Mouse (Mus musculus) hindbrain, embryonic 10.5 days (tissue): ENCODE measurements around the gene Echdc3. TPM values are rescaled to one million over a fixed set of nuclear protein-coding genes. Genes with fewer than 3 reads are reported as not detected.

ENCODE experiments used
- DNase-seq: peaks from one replicate; pipeline ENCODE4 v3.0.0-alpha.2; 2017; ENCODE audit warnings: low spot score
- H3K27ac ChIP-seq: fragments of 300-500 bp; sonication (generic); 2 replicates; pipeline ENCODE4 v1.5.1; 2016; ENCODE audit warnings: mild to moderate bottlenecking, moderate library complexity
- H3K27me3 ChIP-seq: fragments of 300-500 bp; sonication (generic); 2 replicates; pipeline ENCODE4 v1.6.1; 2016; ENCODE audit warnings: mild to moderate bottlenecking; ENCODE audit not compliant: poor library complexity, insufficient read depth, severe bottlenecking
- H3K36me3 ChIP-seq: fragments of 300-500 bp; sonication (generic); 2 replicates; pipeline ENCODE4 v1.6.1; 2016; ENCODE audit warnings: mild to moderate bottlenecking, moderate library complexity
- H3K4me1 ChIP-seq: fragments of 300-500 bp; sonication (generic); replicated peaks from 2 replicates; pipeline ENCODE4 v1.6.1; 2016; ENCODE audit warnings: mild to moderate bottlenecking
- H3K4me3 ChIP-seq: fragments of 300-500 bp; sonication (generic); 2 replicates; pipeline ENCODE4 v1.5.1; 2016; ENCODE audit warnings: mild to moderate bottlenecking, moderate library complexity
- H3K9me3 ChIP-seq: fragments of 300-500 bp; sonication (generic); 2 replicates; pipeline ENCODE4 v1.6.1; 2016; ENCODE audit warnings: mild to moderate bottlenecking, moderate library complexity
- WGBS: fragments of 180-500 bp; shearing (Covaris S2); methylation state at CpG from one replicate; pipeline ENCODE4 v1.1.7; 2016; 5-methylcytosine and 5-hydroxymethylcytosine counted together
- polyA plus RNA-seq: library from polyadenylated mRNA; unstranded; fragments of >200 nt; fragmentation: Nextera tagmentation; extraction: Ambion mirVana; gene quantifications from 2 replicates; pipeline ENCODE4 v1.2.1, GENCODE M21; 2016

The Echdc3 gene
- 2.4 and 2.6 TPM in 2 replicates for polyA plus RNA-seq

DNA sequence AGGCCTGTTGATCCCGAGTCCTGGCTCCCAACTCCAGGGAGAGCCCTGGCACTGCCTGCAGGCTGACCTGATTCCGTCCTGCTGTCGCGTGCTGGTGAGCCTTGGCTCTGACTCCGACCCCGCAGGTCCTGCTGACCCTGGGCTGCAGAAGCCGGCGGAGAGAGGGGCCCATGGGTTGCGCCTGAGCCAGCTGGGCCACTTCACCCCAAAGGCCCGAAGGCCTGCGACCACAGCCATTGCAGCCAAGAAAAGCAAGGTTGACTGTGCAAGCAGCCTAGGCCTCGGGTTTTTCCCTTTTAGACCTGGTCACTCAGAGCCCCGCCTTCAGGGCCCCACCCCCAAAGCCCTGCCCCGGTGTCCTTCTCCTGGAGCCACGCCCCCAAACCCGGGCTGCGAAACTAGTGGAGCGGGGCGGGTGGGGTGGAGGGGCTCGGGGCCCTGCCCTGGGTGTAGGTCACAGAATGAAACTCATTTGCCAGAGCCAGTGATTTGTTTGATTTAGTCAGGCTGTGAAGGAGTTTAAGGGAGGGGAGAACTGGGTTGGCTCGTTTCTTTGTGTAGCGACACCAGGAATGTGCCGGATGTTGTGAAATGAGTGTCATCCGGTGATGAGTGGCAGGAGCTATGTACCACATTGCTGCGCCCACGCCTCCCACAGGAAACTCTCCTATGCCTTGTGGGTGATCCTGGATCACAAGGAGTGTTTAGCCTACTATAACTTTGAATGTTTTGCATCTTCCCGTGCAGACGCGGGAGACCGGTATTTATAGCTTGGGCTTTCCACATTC, at the start of gene Echdc3:
Gene Echdc3, minus strand, starts transcription at position 310 of the 788 bp plus-strand sequence.
- H3K36me3 ChIP-seq: no peaks in the 10 kb centered on the region
- H3K9me3 ChIP-seq: no peaks in the 10 kb centered on the region
- peak; percentile 90 for DNase-seq
- 1% methylated on average over 30 of the region's 30 CpGs for WGBS
- H3K27me3 ChIP-seq: peaks cover 6% of the 10 kb centered on the region; the same call in 1 of the 2 replicates
- H3K4me1 ChIP-seq: peaks cover 27% of the 10 kb centered on the region
- peak within 1 kb of the TSS; percentile 90 for H3K27ac ChIP-seq
- peak within 1 kb of the TSS; percentile 63 for H3K4me3 ChIP-seq

DNA sequence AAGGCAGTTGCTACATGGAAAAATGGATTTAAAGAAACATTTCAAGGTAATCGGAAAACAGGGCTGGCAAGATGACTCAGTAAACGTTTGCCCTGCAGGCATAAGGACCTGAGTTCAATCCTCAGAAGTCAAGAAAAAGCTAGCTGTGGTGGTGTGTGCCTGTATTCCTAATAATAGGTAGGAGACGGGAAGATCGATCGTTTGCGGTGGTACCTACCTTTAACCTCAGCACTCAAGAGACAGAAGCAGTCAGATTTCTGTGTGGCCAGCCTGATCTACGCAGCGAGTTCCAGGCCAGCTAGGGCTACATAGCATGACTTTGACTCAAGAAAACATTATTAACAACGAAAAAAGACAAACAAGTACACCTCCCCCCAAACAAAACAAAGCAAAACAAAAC, 48.9 kb upstream of the Echdc3 start:
- Histone ChIP-seq H3K27me3 (peaks cover 35% of the 10 kb centered on the region), H3K36me3 (no peaks in the 10 kb centered on the region), H3K27ac (peak overlapping the region; percentile 82), H3K9me3 (peaks cover 11% of the 10 kb centered on the region), H3K4me3 (0 out of 2 replicates have a peak overlapping the region, but pooled peaks have one; percentile 11), H3K4me1 (peaks cover 22% of the 10 kb centered on the region)
- DNase-seq: no peak
- WGBS: 59% methylated on average over 9 of the region's 9 CpGs

DNA sequence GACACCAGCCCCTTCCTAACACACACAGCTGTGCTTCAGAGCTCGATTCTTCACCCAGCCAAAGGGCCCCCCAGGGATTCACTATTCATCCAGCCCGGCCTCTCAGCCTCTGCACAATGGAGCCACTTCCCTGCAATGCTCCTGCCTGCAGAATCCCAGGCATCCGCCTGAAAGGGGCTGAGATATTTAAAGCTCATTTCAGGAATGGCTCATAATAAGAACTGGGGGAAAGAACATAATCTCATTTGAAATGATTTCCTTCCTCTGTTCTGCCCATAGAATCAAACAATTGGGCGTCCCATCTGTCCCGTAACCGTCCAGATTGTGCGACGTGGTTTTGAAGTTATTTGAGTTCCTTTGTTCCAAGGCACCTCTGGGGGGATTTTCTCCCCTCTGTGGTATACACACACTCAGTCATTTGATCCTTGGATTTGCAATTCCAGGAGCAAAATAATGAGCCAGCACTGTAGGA, 48.4 kb upstream of the Echdc3 start:
- 13% methylated on average over 8 of the region's 8 CpGs for WGBS
- peak overlapping the region; percentile 11; the same call in 1 of the 2 replicates for H3K4me3 ChIP-seq
- no peaks in the 10 kb centered on the region for H3K36me3 ChIP-seq
- DNase-seq: peak; percentile 74
- peaks cover 22% of the 10 kb centered on the region for H3K4me1 ChIP-seq
- peaks cover 39% of the 10 kb centered on the region for H3K27me3 ChIP-seq
- H3K9me3 ChIP-seq: peaks cover 11% of the 10 kb centered on the region
- H3K27ac ChIP-seq: peak overlapping the region; percentile 82

DNA sequence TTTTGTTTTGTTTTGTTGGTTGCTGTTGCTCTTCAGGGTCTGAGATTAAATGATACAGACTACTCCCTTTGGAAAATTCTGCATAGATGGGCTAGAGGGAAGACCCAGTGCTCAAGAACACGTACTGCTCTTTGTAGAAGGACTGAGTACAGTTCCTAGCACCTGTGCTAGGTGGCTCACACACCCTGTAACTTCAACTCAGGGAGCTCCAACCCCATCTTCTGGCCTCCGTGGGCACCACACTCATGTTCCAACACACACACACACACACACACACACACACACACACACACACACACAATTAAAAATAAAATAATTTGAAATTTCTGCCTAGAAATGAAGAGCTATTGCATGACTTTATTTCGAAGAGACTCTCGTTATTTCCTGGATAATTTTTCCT, 47.8 kb upstream of the Echdc3 start:
- no peak overlapping the region for H3K4me3 ChIP-seq
- peaks cover 10% of the 10 kb centered on the region for H3K9me3 ChIP-seq
- H3K27me3 ChIP-seq: peaks cover 40% of the 10 kb centered on the region
- H3K27ac ChIP-seq: peak overlapping the region; percentile 82
- H3K4me1 ChIP-seq: peaks cover 22% of the 10 kb centered on the region
- DNase-seq: no peak
- 59% methylated on average over 4 of the region's 4 CpGs for WGBS
- H3K36me3 ChIP-seq: no peaks in the 10 kb centered on the region

DNA sequence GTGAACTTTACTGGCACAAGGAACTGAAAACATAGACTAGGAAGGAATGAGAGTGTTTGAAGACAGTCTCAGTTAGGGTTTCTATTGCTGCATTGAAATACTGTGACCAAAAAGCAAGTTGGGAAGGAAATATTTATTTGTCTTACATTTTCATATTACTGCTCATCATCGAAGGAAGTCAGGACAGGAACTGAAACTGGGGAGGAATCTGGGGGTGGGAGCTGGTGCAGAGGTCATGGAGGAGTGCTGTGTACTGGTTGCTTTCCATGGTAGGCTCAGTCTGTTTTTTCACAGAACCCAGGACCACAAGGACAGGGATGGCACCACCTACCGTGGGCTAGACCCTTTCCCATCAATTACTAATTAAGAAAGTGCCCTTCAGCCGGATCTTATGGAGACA, 46.3 kb upstream of the Echdc3 start:
- 91% methylated on average over 3 of the region's 3 CpGs for WGBS
- Histone ChIP-seq H3K4me1 (peaks cover 22% of the 10 kb centered on the region), H3K27me3 (peaks cover 35% of the 10 kb centered on the region), H3K36me3 (no peaks in the 10 kb centered on the region), H3K4me3 (no peak overlapping the region), H3K9me3 (peaks cover 4% of the 10 kb centered on the region), H3K27ac (no peak overlapping the region)
- DNase-seq: no peak

DNA sequence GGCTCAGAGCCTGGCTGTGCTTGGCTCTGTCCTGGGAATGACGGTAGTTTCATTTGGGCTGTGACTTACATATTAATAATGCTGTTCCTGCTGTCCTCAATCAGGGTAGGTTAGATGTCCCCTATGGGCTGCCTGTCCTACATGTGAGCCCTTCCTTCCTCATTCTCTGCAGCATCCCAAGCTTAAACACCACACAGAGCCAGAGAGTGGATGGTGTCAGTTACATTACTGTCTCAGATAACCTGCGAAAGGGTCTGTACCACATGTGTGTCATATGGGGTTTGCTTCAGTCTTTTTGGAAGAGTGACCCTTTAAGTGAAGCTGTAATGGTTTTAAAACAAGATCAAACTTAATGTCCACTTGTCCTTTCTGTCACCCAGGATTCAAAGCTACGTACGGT, 45.2 kb upstream of the Echdc3 start:
- peaks cover 22% of the 10 kb centered on the region for H3K4me1 ChIP-seq
- H3K4me3 ChIP-seq: no peak overlapping the region
- no peak overlapping the region for H3K27ac ChIP-seq
- WGBS: 92% methylated on average over 4 of the region's 4 CpGs
- H3K27me3 ChIP-seq: peaks cover 35% of the 10 kb centered on the region
- H3K9me3 ChIP-seq: peaks cover 4% of the 10 kb centered on the region
- no peak for DNase-seq
- H3K36me3 ChIP-seq: no peaks in the 10 kb centered on the region

DNA sequence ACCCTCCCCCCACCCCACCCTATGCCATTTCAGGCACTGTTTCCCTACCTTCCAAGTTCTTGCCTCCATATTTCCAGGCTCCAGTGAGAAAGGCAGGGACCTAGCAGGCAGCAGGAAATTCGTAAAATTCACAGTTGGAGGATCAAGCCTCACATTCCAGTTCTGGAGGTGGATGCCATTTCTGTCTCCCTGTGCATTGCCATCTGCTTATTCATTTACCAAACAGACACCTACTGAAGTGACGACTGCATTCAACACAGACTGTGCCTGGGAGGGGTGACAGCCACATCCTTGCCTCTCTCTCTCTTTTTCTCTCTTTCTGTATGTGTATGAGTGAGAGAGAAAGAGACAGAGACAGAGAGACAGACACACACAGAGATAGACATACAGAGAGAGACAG, 44.3 kb upstream of the Echdc3 start:
- DNase-seq: no peak
- no peak overlapping the region for H3K27ac ChIP-seq
- 70% methylated on average over 2 of the region's 2 CpGs for WGBS

DNA sequence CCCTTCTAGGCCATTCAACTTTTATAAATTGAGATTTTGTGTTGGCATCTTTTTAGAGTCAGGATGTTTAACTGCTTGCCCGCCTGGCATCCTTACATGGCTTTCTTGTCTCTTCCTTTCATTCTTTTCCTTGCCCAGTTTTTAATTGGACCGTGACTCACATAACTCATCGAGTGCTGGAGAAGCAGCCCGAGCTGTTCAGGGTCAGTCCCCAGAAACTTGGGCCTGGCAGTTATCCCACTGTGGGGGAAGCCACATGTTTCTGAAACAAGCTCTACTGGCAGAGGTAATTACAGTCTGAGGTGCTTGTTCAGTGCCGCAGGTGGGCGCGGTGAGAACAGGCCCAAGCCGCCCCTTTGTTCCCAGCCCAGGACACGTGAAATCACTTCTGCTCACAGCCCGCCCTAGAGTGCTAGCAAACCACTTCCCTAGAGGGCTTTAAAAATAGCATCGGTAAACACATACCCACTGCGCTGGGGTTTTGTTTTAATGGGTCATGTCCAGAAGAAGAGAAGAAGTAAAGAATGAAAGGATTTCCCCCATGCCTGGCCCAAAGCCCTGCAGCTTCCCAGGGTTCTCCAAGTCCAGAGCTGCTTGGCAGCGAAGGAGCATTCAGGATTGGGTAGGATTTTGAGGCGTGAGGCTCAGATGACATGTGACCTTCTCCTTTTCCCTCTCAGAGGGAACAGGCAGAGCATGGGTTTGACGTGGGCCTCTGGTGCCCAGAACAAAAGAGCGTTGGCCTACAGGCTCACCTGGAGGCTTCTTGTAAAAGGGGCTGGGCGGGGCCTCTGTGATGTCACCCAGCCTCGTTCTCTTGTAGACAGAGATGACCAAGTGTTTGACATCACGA, 43.4 kb upstream of the Echdc3 start:
- Histone ChIP-seq H3K36me3 (no peaks in the 10 kb centered on the region), H3K4me3 (no peak overlapping the region), H3K9me3 (peaks cover 4% of the 10 kb centered on the region), H3K27me3 (peaks cover 35% of the 10 kb centered on the region), H3K27ac (peak overlapping the region; percentile 42; the same call in 1 of the 2 replicates), H3K4me1 (peaks cover 6% of the 10 kb centered on the region)
- 81% methylated on average over 19 of the region's 19 CpGs for WGBS
- DNase-seq: no peak

More for the DNA sequence above, 44.3 kb upstream of the Echdc3 start:
- Histone ChIP-seq H3K27me3 (peaks cover 35% of the 10 kb centered on the region), H3K4me1 (peaks cover 15% of the 10 kb centered on the region), H3K36me3 (no peaks in the 10 kb centered on the region), H3K4me3 (no peak overlapping the region), H3K9me3 (peaks cover 4% of the 10 kb centered on the region)

DNA sequence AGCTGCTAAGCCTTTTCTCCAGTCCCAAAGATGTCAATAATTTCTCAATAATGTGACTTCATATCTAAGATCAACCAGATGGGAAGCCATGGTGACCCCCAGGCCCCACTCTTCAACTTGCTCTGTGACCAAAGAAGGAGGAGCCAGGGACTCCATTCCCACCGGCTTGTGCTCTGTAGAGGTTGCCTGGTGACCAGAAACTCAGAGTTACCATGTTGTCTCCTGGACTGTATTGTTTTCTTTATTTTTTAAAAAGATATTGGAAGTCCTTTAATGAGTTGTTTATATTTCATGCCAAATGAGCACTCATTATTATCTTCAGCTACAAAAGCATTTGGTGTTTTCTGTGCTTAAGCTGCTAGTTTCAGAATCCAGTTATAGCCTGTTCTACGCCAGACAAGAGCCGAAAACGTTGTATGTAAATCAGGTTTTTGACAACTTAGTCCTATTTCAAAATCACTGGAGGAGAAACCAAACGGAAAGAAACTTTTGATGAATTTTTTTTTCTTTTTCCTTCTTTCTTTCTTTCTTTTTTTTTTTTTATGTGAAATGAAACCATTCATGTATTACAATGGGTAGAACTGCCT, 42.7 kb upstream of the Echdc3 start:
- Histone ChIP-seq H3K27ac (no peak overlapping the region), H3K27me3 (peaks cover 35% of the 10 kb centered on the region), H3K4me3 (no peak overlapping the region), H3K36me3 (no peaks in the 10 kb centered on the region), H3K9me3 (peaks cover 4% of the 10 kb centered on the region), H3K4me1 (no peaks in the 10 kb centered on the region; the same call in 1 of the 2 replicates)
- no peak for DNase-seq
- WGBS: 89% methylated on average over 5 of the region's 5 CpGs

DNA sequence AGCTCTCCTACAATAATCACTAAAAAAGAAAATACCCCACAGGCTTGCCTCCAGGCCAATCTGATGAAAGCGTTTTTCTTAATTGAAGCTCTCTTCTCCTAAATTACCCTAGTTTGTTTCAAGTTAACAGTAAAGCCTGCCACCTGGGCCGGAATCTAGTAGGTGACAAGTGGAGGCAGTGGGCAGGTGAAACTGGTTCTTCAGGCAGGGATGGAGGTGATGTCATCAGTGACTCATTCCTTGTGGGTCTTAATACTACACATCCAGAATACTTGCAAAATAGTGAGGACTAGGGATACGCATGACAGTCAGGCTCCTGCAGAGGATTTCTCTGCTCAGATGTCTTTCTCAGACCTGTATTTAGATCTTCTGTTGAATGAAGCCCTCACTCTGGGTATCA, 39.7 kb upstream of the Echdc3 start:
- H3K9me3 ChIP-seq: no peaks in the 10 kb centered on the region
- 91% methylated on average over 3 of the region's 3 CpGs for WGBS
- peaks cover 13% of the 10 kb centered on the region for H3K27me3 ChIP-seq
- no peaks in the 10 kb centered on the region; the same call in 1 of the 2 replicates for H3K4me1 ChIP-seq
- no peak for DNase-seq
- no peaks in the 10 kb centered on the region for H3K36me3 ChIP-seq
- no peak overlapping the region for H3K4me3 ChIP-seq
- H3K27ac ChIP-seq: no peak overlapping the region

DNA sequence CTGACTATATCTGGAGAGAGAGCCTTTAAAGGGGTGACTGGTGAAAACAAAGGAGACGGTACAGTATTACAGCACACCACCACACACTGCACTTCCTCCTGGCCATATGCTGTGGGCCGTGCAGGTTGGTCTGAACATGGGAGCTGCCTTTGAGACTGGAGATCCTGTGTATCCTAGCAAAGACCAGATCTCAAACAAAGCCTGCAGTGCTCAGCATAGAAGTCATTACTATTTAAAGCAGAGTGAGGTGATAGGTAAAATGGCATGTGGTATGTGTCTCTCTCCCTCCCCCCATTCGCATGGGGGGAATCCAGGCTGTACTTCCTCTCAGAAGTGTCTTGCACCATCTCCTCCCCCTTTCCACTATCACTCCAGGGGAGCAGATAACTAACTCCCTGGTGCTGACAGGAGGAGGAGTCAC, 38.3 kb upstream of the Echdc3 start:
- no peak overlapping the region for H3K27ac ChIP-seq
- H3K4me1 ChIP-seq: no peaks in the 10 kb centered on the region; the same call in 1 of the 2 replicates
- no peaks in the 10 kb centered on the region for H3K9me3 ChIP-seq
- no peak for DNase-seq
- WGBS: 81% methylated on average over 3 of the region's 3 CpGs
- no peak overlapping the region for H3K4me3 ChIP-seq
- H3K36me3 ChIP-seq: no peaks in the 10 kb centered on the region
- no peaks in the 10 kb centered on the region for H3K27me3 ChIP-seq

DNA sequence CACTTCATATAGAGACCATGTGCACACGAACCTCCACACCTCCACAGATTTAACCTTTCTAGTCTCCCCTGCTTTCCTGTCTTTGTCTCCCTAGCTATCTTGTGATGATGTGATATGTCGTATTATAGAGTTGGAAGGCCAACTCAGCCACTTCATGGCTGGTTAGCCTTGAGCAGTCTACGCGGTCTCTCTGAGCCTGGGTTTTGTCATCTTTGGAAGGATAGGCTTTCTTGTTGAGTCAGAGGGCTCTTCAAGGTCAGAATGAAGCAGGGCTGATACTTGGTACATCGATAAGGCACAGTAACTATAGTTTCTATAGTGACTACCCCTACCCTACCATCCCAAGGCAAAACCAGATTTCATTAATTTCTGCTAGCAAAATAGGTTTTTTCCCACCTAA, 28.6 kb upstream of the Echdc3 start:
- H3K27ac ChIP-seq: no peak overlapping the region
- 95% methylated on average over 5 of the region's 5 CpGs for WGBS
- no peak for DNase-seq
- H3K9me3 ChIP-seq: no peaks in the 10 kb centered on the region
- H3K4me1 ChIP-seq: peaks cover 22% of the 10 kb centered on the region
- H3K4me3 ChIP-seq: no peak overlapping the region
- no peaks in the 10 kb centered on the region; the same call in 1 of the 2 replicates for H3K27me3 ChIP-seq
- H3K36me3 ChIP-seq: no peaks in the 10 kb centered on the region
